Mouse (Mus musculus) neural tube, embryonic 13.5 days (tissue): ENCODE data around the gene Flad1. TPM values are rescaled to one million over a fixed set of nuclear protein-coding genes. Genes with fewer than 3 reads are reported as not detected.
A peak's percentile ranks its signal among the peaks of the same experiment; 100 is the strongest.

Experiments
- ATAC-seq: fragments of 200-750 bp; cut with Nextera tagmentation; 2 replicates; pipeline ENCODE4 v1.8.0; 2017; ENCODE audit warnings: low read depth, mild to moderate bottlenecking, moderate TSS enrichment, moderate library complexity
- H3K27ac ChIP-seq: fragments of 300-500 bp; sonication (generic); replicated peaks from 2 replicates; pipeline ENCODE4 v1.5.1; 2015; ENCODE audit warnings: moderate library complexity, mild to moderate bottlenecking, inconsistent platforms
- H3K27me3 ChIP-seq: fragments of 300-500 bp; sonication (generic); 2 replicates; pipeline ENCODE4 v1.6.1; 2015; ENCODE audit warnings: mild to moderate bottlenecking, inconsistent platforms
- H3K36me3 ChIP-seq: fragments of 300-500 bp; sonication (generic); 2 replicates; pipeline ENCODE4 v1.6.1; 2015; ENCODE audit warnings: mild to moderate bottlenecking, inconsistent platforms
- H3K4me1 ChIP-seq: fragments of 300-500 bp; sonication (generic); replicated peaks from 2 replicates; pipeline ENCODE4 v1.6.1; 2015; ENCODE audit warnings: inconsistent platforms
- H3K4me2 ChIP-seq: fragments of 300-500 bp; sonication (generic); 2 replicates; pipeline ENCODE4 v1.6.1; 2015; ENCODE audit warnings: inconsistent platforms, mild to moderate bottlenecking, moderate library complexity
- H3K4me3 ChIP-seq: fragments of 300-500 bp; sonication (generic); 2 replicates; pipeline ENCODE4 v1.5.1; 2015; ENCODE audit warnings: mild to moderate bottlenecking, inconsistent platforms
- H3K9ac ChIP-seq: fragments of 300-500 bp; sonication (generic); 2 replicates; pipeline ENCODE4 v1.6.1; 2015; ENCODE audit warnings: moderate library complexity, mild to moderate bottlenecking, inconsistent platforms
- H3K9me3 ChIP-seq: fragments of 300-500 bp; sonication (generic); 2 replicates; pipeline ENCODE4 v1.6.1; 2016; ENCODE audit warnings: inconsistent platforms
- WGBS: fragments of 180-500 bp; shearing (Covaris S2); methylation state at CpG from one replicate; pipeline ENCODE4 v1.1.7; 2015; 5-methylcytosine and 5-hydroxymethylcytosine counted together
- polyA plus RNA-seq: library from polyadenylated mRNA; unstranded; fragments of >200 nt; fragmentation: Nextera tagmentation; extraction: Ambion mirVana; gene quantifications from 2 replicates; pipeline ENCODE4 v1.2.1, GENCODE M21; 2015

Gene Flad1
- polyA plus RNA-seq, 1 experiment from 2014 or later = 33.2 TPM

- ATAC-seq = no peak
- Histone ChIP-seq H3K4me2 (peak overlapping the region; percentile 89), H3K4me3 (peak overlapping the region; percentile 40), H3K9ac (peak overlapping the region; percentile 74), H3K9me3 (no peaks in the 10 kb centered on the region), H3K27ac (peak overlapping the region; percentile 71; the same call in 1 of the 2 replicates), H3K4me1 (peaks cover 47% of the 10 kb centered on the region), H3K27me3 (no peaks in the 10 kb centered on the region), H3K36me3 (peaks cover 15% of the 10 kb centered on the region)
- WGBS = 66% methylated on average over 6 of the region's 6 CpGs
Measured at GRCm38 (mm10) chr3:89422556-89423205, 11.0 kb upstream of the Flad1 start.

- H3K9ac ChIP-seq = peak overlapping the region; percentile 74
- peak overlapping the region; percentile 71 for H3K27ac ChIP-seq
- peaks cover 8% of the 10 kb centered on the region for H3K36me3 ChIP-seq
- ATAC-seq = no peak
- H3K4me1 ChIP-seq = peaks cover 55% of the 10 kb centered on the region
- H3K27me3 ChIP-seq = no peaks in the 10 kb centered on the region
- H3K4me2 ChIP-seq = peak overlapping the region; percentile 89
- WGBS = 7% methylated on average over 22 of the region's 22 CpGs
- no peaks in the 10 kb centered on the region for H3K9me3 ChIP-seq
- peak overlapping the region; percentile 40 for H3K4me3 ChIP-seq
Measured at GRCm38 (mm10) chr3:89421810-89422473, 10.3 kb upstream of the Flad1 start.

- Histone ChIP-seq H3K27me3 (no peaks in the 10 kb centered on the region), H3K9ac (peak overlapping the region; percentile 74), H3K4me2 (peak overlapping the region; percentile 89), H3K27ac (peak overlapping the region; percentile 71), H3K4me1 (peaks cover 62% of the 10 kb centered on the region), H3K4me3 (peak overlapping the region; percentile 40), H3K9me3 (no peaks in the 10 kb centered on the region), H3K36me3 (peaks cover 4% of the 10 kb centered on the region; the same call in 1 of the 2 replicates)
- WGBS = 6% methylated on average over 11 of the region's 11 CpGs
- 0 out of 2 replicates have a peak, but pooled peaks have one; percentile 32 for ATAC-seq
Measured at GRCm38 (mm10) chr3:89421002-89421774, 9.5 kb upstream of the Flad1 start.

- H3K36me3 ChIP-seq = peaks cover 11% of the 10 kb centered on the region
- no peak overlapping the region for H3K9ac ChIP-seq
- H3K27ac ChIP-seq = peak overlapping the region; percentile 71
- H3K27me3 ChIP-seq = no peaks in the 10 kb centered on the region
- H3K4me3 ChIP-seq = no peak overlapping the region
- 42% methylated on average over 2 of the region's 2 CpGs for WGBS
- no peaks in the 10 kb centered on the region for H3K9me3 ChIP-seq
- peak overlapping the region; percentile 89 for H3K4me2 ChIP-seq
- no peak for ATAC-seq
- H3K4me1 ChIP-seq = peaks cover 64% of the 10 kb centered on the region
Measured at GRCm38 (mm10) chr3:89420421-89420820, 8.8 kb upstream of the Flad1 start.

GRCm38 (mm10) chr3:89419981-89420380 lies 8.3 kb upstream of the Flad1 start:
- WGBS = 16% methylated on average over 3 of the region's 3 CpGs
- Histone ChIP-seq H3K4me2 (peak overlapping the region; percentile 89), H3K4me1 (peaks cover 64% of the 10 kb centered on the region), H3K9me3 (no peaks in the 10 kb centered on the region), H3K4me3 (peak overlapping the region; percentile 51), H3K27me3 (no peaks in the 10 kb centered on the region), H3K36me3 (peaks cover 16% of the 10 kb centered on the region), H3K27ac (peak overlapping the region; percentile 86), H3K9ac (peak overlapping the region; percentile 79)
- no peak for ATAC-seq

- no peaks in the 10 kb centered on the region for H3K9me3 ChIP-seq
- peaks cover 64% of the 10 kb centered on the region for H3K4me1 ChIP-seq
- peaks cover 17% of the 10 kb centered on the region for H3K36me3 ChIP-seq
- no peaks in the 10 kb centered on the region for H3K27me3 ChIP-seq
- peak overlapping the region; percentile 89 for H3K4me2 ChIP-seq
- no peak for ATAC-seq
- peak overlapping the region; percentile 51 for H3K4me3 ChIP-seq
- under 1% methylated on average over 9 of the region's 9 CpGs for WGBS
- peak overlapping the region; percentile 86 for H3K27ac ChIP-seq
- peak overlapping the region; percentile 79 for H3K9ac ChIP-seq
Measured at GRCm38 (mm10) chr3:89419571-89419970, 7.9 kb upstream of the Flad1 start.

GRCm38 (mm10) chr3:89418861-89419250 lies 7.2 kb upstream of the Flad1 start:
- H3K36me3 ChIP-seq = peaks cover 24% of the 10 kb centered on the region
- peak overlapping the region; percentile 86 for H3K27ac ChIP-seq
- no peaks in the 10 kb centered on the region for H3K9me3 ChIP-seq
- peak overlapping the region; percentile 51 for H3K4me3 ChIP-seq
- peaks cover 64% of the 10 kb centered on the region for H3K4me1 ChIP-seq
- H3K27me3 ChIP-seq = no peaks in the 10 kb centered on the region
- 0% methylated on average over 16 of the region's 16 CpGs for WGBS
- peak overlapping the region; percentile 89 for H3K4me2 ChIP-seq
- peak; percentile 28; the same call in 1 of the 2 replicates for ATAC-seq
- H3K9ac ChIP-seq = peak overlapping the region; percentile 79

- Histone ChIP-seq H3K36me3 (peaks cover 25% of the 10 kb centered on the region), H3K4me2 (peak within 1 kb of the TSS; percentile 89), H3K9me3 (no peaks in the 10 kb centered on the region), H3K4me1 (peaks cover 61% of the 10 kb centered on the region), H3K27ac (peak within 1 kb of the TSS; percentile 86), H3K4me3 (peak within 1 kb of the TSS; percentile 51), H3K27me3 (no peaks in the 10 kb centered on the region), H3K9ac (peak within 1 kb of the TSS; percentile 79)
- WGBS = under 1% methylated on average over 39 of the region's 39 CpGs
- peak; percentile 95 for ATAC-seq
Measured at GRCm38 (mm10) chr3:89418170-89418860, 6.6 kb upstream of the Flad1 start, which contains the start of the genes Cks1b and Shc1. Gene Cks1b (minus strand): TSS chr3:89418383. Gene Shc1 (plus strand): TSS chr3:89418443.

- peak overlapping the region; percentile 72 for H3K27ac ChIP-seq
- H3K4me1 ChIP-seq = peaks cover 56% of the 10 kb centered on the region
- H3K36me3 ChIP-seq = peaks cover 25% of the 10 kb centered on the region
- 1% methylated on average over 20 of the region's 20 CpGs for WGBS
- H3K9me3 ChIP-seq = no peaks in the 10 kb centered on the region
- ATAC-seq = peak; percentile 54
- no peaks in the 10 kb centered on the region for H3K27me3 ChIP-seq
- peak overlapping the region; percentile 89 for H3K4me2 ChIP-seq
- H3K4me3 ChIP-seq = peak overlapping the region; percentile 51
- H3K9ac ChIP-seq = peak overlapping the region; percentile 67
Measured at GRCm38 (mm10) chr3:89417840-89418169, 6.1 kb upstream of the Flad1 start.

- H3K27me3 ChIP-seq = no peaks in the 10 kb centered on the region
- 33% methylated on average over 2 of the region's 2 CpGs for WGBS
- H3K4me1 ChIP-seq = peaks cover 54% of the 10 kb centered on the region
- ATAC-seq = no peak
- H3K4me3 ChIP-seq = peak overlapping the region; percentile 51
- peak overlapping the region; percentile 89 for H3K4me2 ChIP-seq
- peaks cover 25% of the 10 kb centered on the region for H3K36me3 ChIP-seq
- H3K27ac ChIP-seq = peak overlapping the region; percentile 72; the same call in 1 of the 2 replicates
- peak overlapping the region; percentile 67 for H3K9ac ChIP-seq
- no peaks in the 10 kb centered on the region for H3K9me3 ChIP-seq
Measured at GRCm38 (mm10) chr3:89417131-89417530, 5.5 kb upstream of the Flad1 start.

GRCm38 (mm10) chr3:89416158-89416557 lies 4.5 kb upstream of the Flad1 start:
- ATAC-seq = no peak
- Histone ChIP-seq H3K4me3 (no peak overlapping the region), H3K27me3 (no peaks in the 10 kb centered on the region), H3K4me1 (peaks cover 47% of the 10 kb centered on the region), H3K36me3 (peaks cover 25% of the 10 kb centered on the region), H3K9me3 (no peaks in the 10 kb centered on the region), H3K27ac (no peak overlapping the region), H3K4me2 (no peak overlapping the region), H3K9ac (no peak overlapping the region)
- WGBS = 95% methylated on average over 8 of the region's 8 CpGs
